Mouse (Mus musculus) liver (tissue): ENCODE data around the gene Camta1.
A peak's percentile ranks its signal among the peaks of the same experiment; 100 is the strongest.

Experiments used
- DNase-seq: peaks from one replicate; pipeline ENCODE4 v3.0.0-alpha.2; 2020; ENCODE audit warnings: mixed read lengths

The Camta1 gene

GRCm38 (mm10) chr4:151306311-151306765 is 555.3 kb downstream of the Camta1 start:
- DNase-seq, result no peak

- no peak for DNase-seq
Observed at GRCm38 (mm10) chr4:151305761-151306160, 555.9 kb downstream of the Camta1 start.

- no peak for DNase-seq
Observed at GRCm38 (mm10) chr4:151303931-151304330, 557.7 kb downstream of the Camta1 start.

- no peak for DNase-seq
Observed at GRCm38 (mm10) chr4:151303436-151303835, 558.2 kb downstream of the Camta1 start.

- peak; percentile 43 for DNase-seq
Observed at GRCm38 (mm10) chr4:151302195-151303126, 559.2 kb downstream of the Camta1 start.

- no peak for DNase-seq
Observed at GRCm38 (mm10) chr4:151301337-151301736, 560.3 kb downstream of the Camta1 start.

GRCm38 (mm10) chr4:151300706-151301105 is 561.0 kb downstream of the Camta1 start:
- DNase-seq, result peak; percentile 34

- no peak for DNase-seq
Observed at GRCm38 (mm10) chr4:151295515-151296203, 566.0 kb downstream of the Camta1 start.

GRCm38 (mm10) chr4:151288893-151289585 is 572.6 kb downstream of the Camta1 start:
- DNase-seq, result peak; percentile 51

GRCm38 (mm10) chr4:151285905-151286445 is 575.7 kb downstream of the Camta1 start:
- DNase-seq, result no peak

- DNase-seq, result no peak
Observed at GRCm38 (mm10) chr4:151285432-151285831, 576.2 kb downstream of the Camta1 start.

GRCm38 (mm10) chr4:151283092-151283741 is 578.5 kb downstream of the Camta1 start:
- peak; percentile 41 for DNase-seq

GRCm38 (mm10) chr4:151282103-151282502 is 579.6 kb downstream of the Camta1 start:
- DNase-seq, result no peak

GRCm38 (mm10) chr4:151275292-151275691 is 586.4 kb downstream of the Camta1 start:
- DNase-seq, result no peak

- DNase-seq, result no peak
Observed at GRCm38 (mm10) chr4:151263786-151264414, 597.8 kb downstream of the Camta1 start.

- DNase-seq, result no peak
Observed at GRCm38 (mm10) chr4:151263052-151263451, 598.6 kb downstream of the Camta1 start.

- DNase-seq, result no peak
Observed at GRCm38 (mm10) chr4:151256622-151257021, 605.1 kb downstream of the Camta1 start.

- DNase-seq, result no peak
Observed at GRCm38 (mm10) chr4:151250824-151251223, 610.9 kb downstream of the Camta1 start.

- no peak for DNase-seq
Observed at GRCm38 (mm10) chr4:151245068-151245797, 616.4 kb downstream of the Camta1 start.

GRCm38 (mm10) chr4:151243445-151243844 is 618.2 kb downstream of the Camta1 start:
- DNase-seq, result no peak

GRCm38 (mm10) chr4:151242751-151243150 is 618.9 kb downstream of the Camta1 start:
- DNase-seq, result no peak
